Mouse (Mus musculus) ES-E14 (cell line): Measurements from ENCODE around the gene Crybg2. TPM values are rescaled to one million over a fixed set of nuclear protein-coding genes. Genes with fewer than 3 reads are reported as not detected.
A peak's percentile ranks its signal among the peaks of the same experiment; 100 is the strongest.

Experiments
- DNase-seq: peaks from one replicate; pipeline ENCODE4 v3.0.0-alpha.2; 2013; ENCODE audit warnings: low read depth, low spot score
- H3K27ac ChIP-seq: 2 replicates; pipeline ENCODE4 v1.5.1; 2012; ENCODE audit warnings: low read depth, mild to moderate bottlenecking, low read length, moderate library complexity, mixed read lengths; ENCODE audit not compliant: poor library complexity, insufficient read depth, severe bottlenecking
- H3K36me3 ChIP-seq: 2 replicates; pipeline ENCODE4 v1.6.1; 2012; ENCODE audit warnings: mild to moderate bottlenecking, low read length, moderate library complexity, mixed read lengths; ENCODE audit not compliant: control insufficient read depth, poor library complexity, insufficient read depth, severe bottlenecking
- H3K4me1 ChIP-seq, 2 experiments: fragments of 150-350 bp in 1 of 2; sonication (generic) in 1 of 2; 2 replicates each; pipeline ENCODE4 v1.6.1; 2012; ENCODE audit warnings: low read length in 2 of 2, mild to moderate bottlenecking in 1 of 2, mixed read lengths in 1 of 2; ENCODE audit not compliant: control insufficient read depth in 2 of 2, insufficient read depth in 2 of 2, poor library complexity in 1 of 2
- H3K4me3 ChIP-seq, 2 experiments: fragments of 150-350 bp in 1 of 2; sonication (generic) in 1 of 2; 2 replicates each; pipeline ENCODE4 v1.5.1; 2012; ENCODE audit warnings: low read length in 2 of 2, low read depth in 1 of 2, mild to moderate bottlenecking in 1 of 2, mixed read lengths in 1 of 2; ENCODE audit not compliant: insufficient read depth in 1 of 2, poor library complexity in 1 of 2, severe bottlenecking in 1 of 2
- H3K9ac ChIP-seq: 2 replicates; pipeline ENCODE4 v1.6.1; 2012; ENCODE audit warnings: low read depth, mild to moderate bottlenecking, low read length, mixed read lengths; ENCODE audit not compliant: poor library complexity, insufficient read depth, severe bottlenecking
- H3K9me3 ChIP-seq: fragments of 150-350 bp; sonication (generic); 2 replicates; pipeline ENCODE4 v1.6.1; 2012; ENCODE audit warnings: low read depth, mild to moderate bottlenecking, low read length; ENCODE audit not compliant: control insufficient read depth, insufficient read depth
- CHD2 ChIP-seq: IDR thresholded peaks from 2 replicates; pipeline ENCODE4 v1.6.1; 2014; ENCODE audit warnings: mild to moderate bottlenecking, low read depth, low read length, inconsistent platforms
- HCFC1 ChIP-seq: IDR thresholded peaks from 2 replicates; pipeline ENCODE4 v1.6.1; 2012; ENCODE audit warnings: low read length, inconsistent platforms, borderline replicate concordance; ENCODE audit not compliant: insufficient read depth
- MAFK ChIP-seq: IDR thresholded peaks from 2 replicates; pipeline ENCODE4 v1.6.1; 2014; ENCODE audit warnings: mild to moderate bottlenecking, low read depth, low read length, inconsistent platforms; ENCODE audit not compliant: insufficient read depth
- ZC3H11A ChIP-seq: IDR thresholded peaks from 2 replicates; pipeline ENCODE4 v1.6.1; 2012; ENCODE audit warnings: low read depth, mild to moderate bottlenecking, inconsistent platforms, low read length, borderline replicate concordance
- ZNF384 ChIP-seq: IDR thresholded peaks from 2 replicates; pipeline ENCODE4 v1.6.1; 2012; ENCODE audit warnings: low read depth, low read length, inconsistent platforms
- in situ Hi-C, 2 experiments: fragments of 600-800 bp; cut with MboI; formaldehyde crosslinking; loops; one replicate each; pipeline ENCODE4 v1.15.1; 2025; ENCODE audit warnings: low sequenced_read_pairs in 2 of 2, inconsistent platforms in 1 of 2; ENCODE audit not compliant: unreplicated experiment in 2 of 2
- total RNA-seq: library from RNA; depleted of rRNA; stranded (reverse); fragments of 300-350 nt; gene quantifications from 2 replicates; pipeline ENCODE4 v1.2.3, GENCODE M21; 2012

The Crybg2 gene
- total RNA-seq, 1 experiment, result 12.6 TPM

DNA sequence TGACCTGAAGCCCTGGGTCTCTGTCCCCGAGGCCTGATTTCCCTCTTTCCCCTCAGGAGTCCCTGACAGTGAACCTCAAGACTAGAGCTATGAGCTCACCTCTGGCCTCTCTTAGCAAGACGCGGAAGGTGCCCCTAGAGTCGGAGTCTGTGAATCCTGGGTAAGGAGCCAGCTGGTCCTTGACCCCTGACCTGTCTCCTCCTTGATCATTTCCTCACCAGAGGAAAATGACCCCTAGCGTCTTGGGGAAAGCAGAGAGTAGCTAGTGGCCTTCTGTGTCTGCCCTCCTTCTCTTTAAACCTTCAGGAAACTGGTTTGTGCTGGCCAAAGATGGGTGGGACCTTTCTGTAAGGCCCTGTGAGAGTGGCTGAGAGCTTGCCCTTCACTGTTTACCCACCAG is 47.6 kb downstream of the Crybg2 start:
- Histone ChIP-seq H3K4me1 (peaks cover 19 to 42% of the 10 kb centered on the region in 2 experiments; a peak in 3 of 4 replicates), H3K36me3 (no peaks in the 10 kb centered on the region), H3K9me3 (no peaks in the 10 kb centered on the region), H3K27ac (no peak overlapping the region), H3K4me3 (no peak overlapping the region), H3K9ac (0 out of 2 replicates have a peak overlapping the region, but pooled peaks have one; percentile 16)
- no peak for DNase-seq
- in situ Hi-C loops, result no loop called here
- TF ChIP-seq ZC3H11A (no peak), CHD2 (no peak), MAFK (no peak), HCFC1 (no peak), ZNF384 (no peak)

DNA sequence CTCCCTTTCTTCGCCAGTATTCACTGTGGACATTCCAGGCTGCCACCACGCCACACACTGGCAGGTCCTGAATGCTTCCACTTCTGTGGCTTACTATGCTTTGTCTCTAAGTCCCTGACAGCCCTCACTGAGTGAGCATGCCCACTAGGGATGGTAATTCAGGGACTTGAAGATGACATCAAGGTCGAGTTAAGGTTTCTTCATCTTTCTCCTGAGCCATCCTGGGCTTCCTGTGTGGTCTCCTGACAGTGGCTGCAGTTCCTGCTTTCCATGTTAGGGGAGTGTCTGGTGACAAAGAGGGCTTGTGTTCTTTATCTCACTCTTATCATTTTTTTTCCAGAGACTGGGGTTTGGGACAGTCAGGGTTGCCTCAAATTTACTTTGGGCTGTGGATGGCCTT is 50.0 kb downstream of the Crybg2 start:
- H3K27ac ChIP-seq, result no peak overlapping the region
- no peaks in the 10 kb centered on the region for H3K9me3 ChIP-seq
- TF ChIP-seq CHD2 (no peak), MAFK (no peak), HCFC1 (no peak), ZNF384 (no peak), ZC3H11A (no peak)
- no peak overlapping the region for H3K4me3 ChIP-seq
- H3K9ac ChIP-seq, result no peak overlapping the region
- H3K36me3 ChIP-seq, result no peaks in the 10 kb centered on the region
- H3K4me1 ChIP-seq, result peaks cover 21 to 61% of the 10 kb centered on the region in 2 experiments
- no peak for DNase-seq
- in situ Hi-C loops, result no loop called here

DNA sequence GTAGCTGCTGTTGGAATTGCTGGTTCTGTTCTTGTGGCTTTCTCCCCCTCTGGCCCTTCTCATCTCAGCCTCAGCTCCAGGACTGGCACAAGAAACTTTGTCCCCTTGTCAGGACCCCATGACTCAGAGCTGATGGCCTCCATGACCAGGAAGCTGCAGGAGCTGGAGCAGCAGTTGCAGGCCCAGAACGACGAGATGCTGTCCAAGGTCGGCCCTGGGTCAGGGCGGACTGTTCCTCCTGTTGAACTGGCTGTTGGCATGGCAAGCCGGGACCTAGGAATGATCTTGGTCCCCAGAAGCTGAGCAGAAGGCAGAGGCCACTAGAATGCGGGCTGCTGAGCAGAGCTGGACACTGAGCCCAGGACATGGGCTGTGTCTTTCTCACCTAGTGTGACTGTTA is 51.8 kb downstream of the Crybg2 start:
- DNase-seq, result no peak
- TF ChIP-seq ZNF384, result no peak
- no peak for TF ChIP-seq HCFC1
- TF ChIP-seq ZC3H11A, result no peak
- no peak for TF ChIP-seq MAFK
- TF ChIP-seq CHD2, result no peak
- Histone ChIP-seq H3K36me3 (no peaks in the 10 kb centered on the region), H3K4me3 (no peak overlapping the region), H3K9ac (no peak overlapping the region), H3K9me3 (no peaks in the 10 kb centered on the region), H3K27ac (no peak overlapping the region), H3K4me1 (peaks cover 19 to 62% of the 10 kb centered on the region in 2 experiments)
- in situ Hi-C loops, result no loop called here

DNA sequence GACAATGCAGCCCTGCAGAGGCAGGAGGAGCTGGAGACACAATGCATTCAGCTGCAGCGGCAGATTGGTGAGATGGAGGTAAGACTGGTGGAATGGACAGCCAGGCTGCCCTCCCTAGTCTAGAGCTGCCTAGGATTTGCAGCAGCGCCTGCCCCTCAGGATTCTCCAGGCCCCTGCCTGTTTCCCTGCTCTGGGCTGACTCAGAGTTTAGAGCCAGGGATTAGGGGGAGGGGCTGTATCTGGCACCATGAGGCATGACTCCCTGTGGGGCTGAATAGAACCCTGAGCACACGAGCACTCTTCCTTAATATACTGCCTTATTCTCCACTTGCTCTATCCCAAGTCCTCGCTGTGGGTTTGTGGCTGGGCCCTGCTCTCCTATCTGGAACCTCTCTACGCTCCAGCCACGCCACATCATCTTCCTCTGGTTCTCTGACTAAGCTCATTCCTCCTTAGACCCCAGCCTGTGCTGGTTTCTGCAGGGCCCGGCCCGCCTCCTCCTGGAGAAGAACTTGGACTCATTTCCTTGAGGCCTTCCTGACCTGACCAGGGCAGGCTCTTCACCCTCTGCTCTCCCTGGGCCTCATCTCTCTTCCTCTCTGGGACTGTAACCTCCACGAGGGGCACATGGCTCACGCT is 52.9 kb downstream of the Crybg2 start:
- Histone ChIP-seq H3K4me3 (no peak overlapping the region), H3K9me3 (no peaks in the 10 kb centered on the region), H3K4me1 (peaks cover 18 to 66% of the 10 kb centered on the region in 2 experiments), H3K36me3 (no peaks in the 10 kb centered on the region), H3K9ac (peak overlapping the region; percentile 24; the same call in 1 of the 2 replicates), H3K27ac (peak overlapping the region; percentile 64)
- in situ Hi-C loops, result no loop called here
- TF ChIP-seq HCFC1, result no peak
- TF ChIP-seq ZNF384, result no peak
- TF ChIP-seq ZC3H11A, result no peak
- no peak for TF ChIP-seq CHD2
- TF ChIP-seq MAFK, result no peak
- no peak for DNase-seq

DNA sequence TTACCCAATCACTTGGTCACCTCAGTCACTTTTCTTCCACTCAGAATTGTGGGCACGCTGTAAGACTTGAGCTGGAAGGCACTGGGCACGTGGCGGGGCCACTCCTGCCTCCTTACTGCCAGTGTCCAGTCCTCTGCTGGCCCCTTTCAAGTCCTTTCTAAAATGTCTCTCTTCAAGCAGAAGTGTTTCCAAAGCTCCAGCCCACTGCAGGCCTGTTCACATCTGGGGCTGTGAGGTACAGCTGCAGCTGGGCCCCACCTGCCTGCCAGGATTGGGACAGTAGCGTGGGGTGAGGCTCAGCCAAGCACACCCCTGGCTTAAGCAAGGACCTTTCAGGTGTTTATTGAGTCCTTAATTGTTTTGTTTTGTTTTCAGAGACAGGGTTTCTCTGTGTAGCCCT is 53.4 kb downstream of the Crybg2 start:
- no peak for DNase-seq
- Histone ChIP-seq H3K4me1 (peaks cover 18 to 63% of the 10 kb centered on the region in 2 experiments), H3K36me3 (no peaks in the 10 kb centered on the region), H3K4me3 (no peak overlapping the region), H3K27ac (peak overlapping the region; percentile 64), H3K9ac (peak overlapping the region; percentile 24; the same call in 1 of the 2 replicates), H3K9me3 (no peaks in the 10 kb centered on the region)
- in situ Hi-C loops, result no loop called here
- no peak for TF ChIP-seq ZC3H11A
- no peak for TF ChIP-seq CHD2
- TF ChIP-seq HCFC1, result no peak
- no peak for TF ChIP-seq ZNF384
- no peak for TF ChIP-seq MAFK
